Mouse (Mus musculus): ENCODE measurements around the gene Eif4a2. TPM values are rescaled to one million over a fixed set of nuclear protein-coding genes. Genes with fewer than 3 reads are reported as not detected.
A peak's percentile ranks its signal among the peaks of the same experiment; 100 is the strongest.

Gene Eif4a2
- polyA plus RNA-seq, 1 experiment from 2014 or later, result 210 TPM

GRCm38 (mm10) chr16:23112861-23113435 lies 5.7 kb downstream of the Eif4a2 start:
- no peak overlapping the region for H3K4me2 ChIP-seq
- 60% methylated on average over 9 of the region's 9 CpGs for WGBS

GRCm38 (mm10) chr16:23113903-23114302 lies 6.7 kb downstream of the Eif4a2 start:
- Histone ChIP-seq H3K27me3 (ENCODE audit: control insufficient read depth, insufficient read depth, low read length) (no peaks in the 10 kb centered on the region), H3K9me3 (ENCODE audit: control insufficient read depth, low read length) (no peaks in the 10 kb centered on the region), H3K4me1 (ENCODE audit: control insufficient read depth, insufficient read depth, low read length) (peaks cover 17% of the 10 kb centered on the region), H3K36me3 (ENCODE audit: control insufficient read depth, insufficient read depth, low read length) (peaks cover 29% of the 10 kb centered on the region), H3K9ac (ENCODE audit: low read length) (no peak overlapping the region), H3K4me2 (no peak overlapping the region), H3K27ac (ENCODE audit: low read depth, low read length) (no peak overlapping the region), H3K4me3 (ENCODE audit: low read depth, low read length) (no peak overlapping the region)
- no peak for ATAC-seq (ENCODE audit: low FRiP score)
- DNase-seq (ENCODE audit: low spot score, missing footprints), result peak; percentile 80

More at GRCm38 (mm10) chr16:23112861-23113435, 5.7 kb downstream of the Eif4a2 start:
- peaks cover 31% of the 10 kb centered on the region for H3K36me3 ChIP-seq (ENCODE audit: control insufficient read depth, insufficient read depth, low read length)
- DNase-seq (ENCODE audit: low spot score, missing footprints), result peak; percentile 91
- H3K4me1 ChIP-seq (ENCODE audit: control insufficient read depth, insufficient read depth, low read length), result peaks cover 18% of the 10 kb centered on the region
- H3K9ac ChIP-seq (ENCODE audit: low read length), result no peak overlapping the region
- H3K27me3 ChIP-seq (ENCODE audit: control insufficient read depth, insufficient read depth, low read length), result no peaks in the 10 kb centered on the region
- H3K27ac ChIP-seq (ENCODE audit: low read depth, low read length), result no peak overlapping the region
- H3K4me3 ChIP-seq (ENCODE audit: low read depth, low read length), result no peak overlapping the region
- no peaks in the 10 kb centered on the region for H3K9me3 ChIP-seq (ENCODE audit: control insufficient read depth, low read length)
- ATAC-seq (ENCODE audit: low FRiP score), result no peak

GRCm38 (mm10) chr16:23114339-23115171 lies 7.3 kb downstream of the Eif4a2 start:
- DNase-seq (ENCODE audit: low spot score, missing footprints) (peak; percentile 84), ATAC-seq (ENCODE audit: low FRiP score) (peak; percentile 51)
- peaks cover 10% of the 10 kb centered on the region for H3K4me1 ChIP-seq (ENCODE audit: control insufficient read depth, insufficient read depth, low read length)
- no peak overlapping the region for H3K27ac ChIP-seq (ENCODE audit: low read depth, low read length)
- WGBS, result 72% methylated on average over 5 of the region's 5 CpGs
- no peak overlapping the region for H3K4me2 ChIP-seq
- H3K9ac ChIP-seq (ENCODE audit: low read length), result no peak overlapping the region
- no peaks in the 10 kb centered on the region for H3K9me3 ChIP-seq (ENCODE audit: control insufficient read depth, low read length)
- no peak overlapping the region for H3K4me3 ChIP-seq (ENCODE audit: low read depth, low read length)
- H3K36me3 ChIP-seq (ENCODE audit: control insufficient read depth, insufficient read depth, low read length), result peaks cover 24% of the 10 kb centered on the region
- H3K27me3 ChIP-seq (ENCODE audit: control insufficient read depth, insufficient read depth, low read length), result no peaks in the 10 kb centered on the region

GRCm38 (mm10) chr16:23115486-23115885 lies 8.2 kb downstream of the Eif4a2 start:
- H3K36me3 ChIP-seq (ENCODE audit: control insufficient read depth, insufficient read depth, low read length), result peaks cover 18% of the 10 kb centered on the region
- no peaks in the 10 kb centered on the region for H3K27me3 ChIP-seq (ENCODE audit: control insufficient read depth, insufficient read depth, low read length)
- DNase-seq (ENCODE audit: low spot score, missing footprints), result no peak
- ATAC-seq (ENCODE audit: low FRiP score), result no peak
- H3K4me2 ChIP-seq, result no peak overlapping the region
- 0 out of 2 replicates have a peak, but pooled peaks cover 5% of the 10 kb centered on the region for H3K4me1 ChIP-seq (ENCODE audit: control insufficient read depth, insufficient read depth, low read length)
- H3K9me3 ChIP-seq (ENCODE audit: control insufficient read depth, low read length), result no peaks in the 10 kb centered on the region
- H3K27ac ChIP-seq (ENCODE audit: low read depth, low read length), result no peak overlapping the region
- no peak overlapping the region for H3K4me3 ChIP-seq (ENCODE audit: low read depth, low read length)
- 81% methylated on average over 3 of the region's 3 CpGs for WGBS
- H3K9ac ChIP-seq (ENCODE audit: low read length), result no peak overlapping the region

GRCm38 (mm10) chr16:23117173-23117572 lies 9.9 kb downstream of the Eif4a2 start:
- no peaks in the 10 kb centered on the region for H3K9me3 ChIP-seq (ENCODE audit: control insufficient read depth, low read length)
- ATAC-seq (ENCODE audit: low FRiP score) (no peak), DNase-seq (ENCODE audit: low spot score, missing footprints) (no peak)
- H3K9ac ChIP-seq (ENCODE audit: low read length), result no peak overlapping the region
- no peak overlapping the region for H3K4me2 ChIP-seq
- H3K4me3 ChIP-seq (ENCODE audit: low read depth, low read length), result no peak overlapping the region
- H3K27ac ChIP-seq (ENCODE audit: low read depth, low read length), result no peak overlapping the region
- 84% methylated on average over 4 of the region's 4 CpGs for WGBS
- no peaks in the 10 kb centered on the region for H3K27me3 ChIP-seq (ENCODE audit: control insufficient read depth, insufficient read depth, low read length)
- H3K4me1 ChIP-seq (ENCODE audit: control insufficient read depth, insufficient read depth, low read length), result no peaks in the 10 kb centered on the region
- H3K36me3 ChIP-seq (ENCODE audit: control insufficient read depth, insufficient read depth, low read length), result peaks cover 15% of the 10 kb centered on the region; the same call in 1 of the 2 replicates

- DNase-seq (ENCODE audit: low spot score, missing footprints) (peak; percentile 56), ATAC-seq (ENCODE audit: low FRiP score) (no peak)
- Histone ChIP-seq H3K9ac (ENCODE audit: low read length) (no peak overlapping the region), H3K4me2 (no peak overlapping the region), H3K27ac (ENCODE audit: low read depth, low read length) (no peak overlapping the region), H3K4me1 (ENCODE audit: control insufficient read depth, insufficient read depth, low read length) (peaks cover 6% of the 10 kb centered on the region; the same call in 1 of the 2 replicates), H3K4me3 (ENCODE audit: low read depth, low read length) (no peak overlapping the region), H3K36me3 (ENCODE audit: control insufficient read depth, insufficient read depth, low read length) (peaks cover 6% of the 10 kb centered on the region; the same call in 1 of the 2 replicates), H3K9me3 (ENCODE audit: control insufficient read depth, low read length) (no peaks in the 10 kb centered on the region), H3K27me3 (ENCODE audit: control insufficient read depth, insufficient read depth, low read length) (no peaks in the 10 kb centered on the region)
- 90% methylated on average over 3 of the region's 3 CpGs for WGBS
Measured at GRCm38 (mm10) chr16:23122446-23122845, 15.2 kb downstream of the Eif4a2 start.

- Histone ChIP-seq H3K9me3 (ENCODE audit: control insufficient read depth, low read length) (no peaks in the 10 kb centered on the region), H3K27me3 (ENCODE audit: control insufficient read depth, insufficient read depth, low read length) (no peaks in the 10 kb centered on the region), H3K4me1 (ENCODE audit: control insufficient read depth, insufficient read depth, low read length) (peaks cover 6% of the 10 kb centered on the region; the same call in 1 of the 2 replicates), H3K36me3 (ENCODE audit: control insufficient read depth, insufficient read depth, low read length) (peaks cover 6% of the 10 kb centered on the region; the same call in 1 of the 2 replicates), H3K4me2 (no peak overlapping the region), H3K4me3 (ENCODE audit: low read depth, low read length) (no peak overlapping the region), H3K27ac (ENCODE audit: low read depth, low read length) (no peak overlapping the region), H3K9ac (ENCODE audit: low read length) (no peak overlapping the region)
- WGBS, result 96% methylated on average over 4 of the region's 4 CpGs
- ATAC-seq (ENCODE audit: low FRiP score), result no peak
- DNase-seq (ENCODE audit: low spot score, missing footprints), result peak; percentile 19
Measured at GRCm38 (mm10) chr16:23123104-23123503, 15.9 kb downstream of the Eif4a2 start.

GRCm38 (mm10) chr16:23124398-23124797 lies 17.2 kb downstream of the Eif4a2 start:
- ATAC-seq (ENCODE audit: low FRiP score), result no peak
- H3K36me3 ChIP-seq (ENCODE audit: control insufficient read depth, insufficient read depth, low read length), result peaks cover 6% of the 10 kb centered on the region; the same call in 1 of the 2 replicates
- no peak overlapping the region for H3K27ac ChIP-seq (ENCODE audit: low read depth, low read length)
- DNase-seq (ENCODE audit: low spot score, missing footprints), result no peak
- H3K9me3 ChIP-seq (ENCODE audit: control insufficient read depth, low read length), result no peaks in the 10 kb centered on the region
- H3K4me3 ChIP-seq (ENCODE audit: low read depth, low read length), result no peak overlapping the region
- no peak overlapping the region for H3K9ac ChIP-seq (ENCODE audit: low read length)
- peaks cover 15% of the 10 kb centered on the region; the same call in 1 of the 2 replicates for H3K4me1 ChIP-seq (ENCODE audit: control insufficient read depth, insufficient read depth, low read length)
- WGBS, result 91% methylated on average over 4 of the region's 4 CpGs
- H3K4me2 ChIP-seq, result no peak overlapping the region
- H3K27me3 ChIP-seq (ENCODE audit: control insufficient read depth, insufficient read depth, low read length), result no peaks in the 10 kb centered on the region

- H3K27me3 ChIP-seq (ENCODE audit: control insufficient read depth, insufficient read depth, low read length), result no peaks in the 10 kb centered on the region
- ATAC-seq (ENCODE audit: low FRiP score), result no peak; the same call in 1 of the 2 replicates
- peak overlapping the region; percentile 94 for H3K9ac ChIP-seq (ENCODE audit: low read length)
- DNase-seq (ENCODE audit: low spot score, missing footprints), result no peak
- 0 out of 2 replicates have a peak, but pooled peaks cover 2% of the 10 kb centered on the region for H3K36me3 ChIP-seq (ENCODE audit: control insufficient read depth, insufficient read depth, low read length)
- peak overlapping the region; percentile 72 for H3K4me3 ChIP-seq (ENCODE audit: low read depth, low read length)
- H3K9me3 ChIP-seq (ENCODE audit: control insufficient read depth, low read length), result no peaks in the 10 kb centered on the region
- peak overlapping the region; percentile 95 for H3K27ac ChIP-seq (ENCODE audit: low read depth, low read length)
- H3K4me2 ChIP-seq, result peak overlapping the region; percentile 81
- peaks cover 15% of the 10 kb centered on the region; the same call in 1 of the 2 replicates for H3K4me1 ChIP-seq (ENCODE audit: control insufficient read depth, insufficient read depth, low read length)
- 0% methylated on average over 4 of the region's 4 CpGs for WGBS
Measured at GRCm38 (mm10) chr16:23127311-23127672, 20.0 kb downstream of the Eif4a2 start.
